Mouse (Mus musculus): Measurements from ENCODE around the gene Mdp1.

The Mdp1 gene

GRCm38 (mm10) chr14:55643060-55643907 is 17.0 kb downstream of the Mdp1 start, which contains the start of gene Tm9sf1:
TSS of gene Tm9sf1 (minus strand) at chr14:55643806.
- DNase-seq (ENCODE audit: low spot score), result peak; percentile 53

GRCm38 (mm10) chr14:55642679-55643059 is 17.6 kb downstream of the Mdp1 start:
- DNase-seq (ENCODE audit: low spot score), result no peak

- DNase-seq (ENCODE audit: low spot score), result no peak
Measured at GRCm38 (mm10) chr14:55641291-55641690, 19.0 kb downstream of the Mdp1 start.

- DNase-seq (ENCODE audit: low spot score), result no peak
Measured at GRCm38 (mm10) chr14:55640816-55641215, 19.5 kb downstream of the Mdp1 start.

- DNase-seq (ENCODE audit: low spot score), result no peak
Measured at GRCm38 (mm10) chr14:55637795-55638194, 22.5 kb downstream of the Mdp1 start, which contains the start of gene Gm49378. TSS of gene Gm49378 (minus strand) at chr14:55637895.

- DNase-seq (ENCODE audit: low spot score), result peak; percentile 47
Measured at GRCm38 (mm10) chr14:55635523-55636007, 24.7 kb downstream of the Mdp1 start, which contains the start of gene Ipo4. TSS of gene Ipo4 (minus strand) at chr14:55635957.

GRCm38 (mm10) chr14:55634874-55635522 is 25.3 kb downstream of the Mdp1 start:
- no peak for DNase-seq (ENCODE audit: low spot score)

GRCm38 (mm10) chr14:55629312-55629711 is 31.0 kb downstream of the Mdp1 start:
- DNase-seq (ENCODE audit: low spot score), result no peak

- DNase-seq (ENCODE audit: low spot score), result no peak
Measured at GRCm38 (mm10) chr14:55628077-55628827, 32.1 kb downstream of the Mdp1 start.

GRCm38 (mm10) chr14:55618486-55619195 is 41.7 kb downstream of the Mdp1 start:
- no peak for DNase-seq (ENCODE audit: low spot score)

GRCm38 (mm10) chr14:55617822-55618221 is 42.5 kb downstream of the Mdp1 start, which contains the start of gene Rec8:
TSS of gene Rec8 (plus strand) at chr14:55618037.
- no peak for DNase-seq (ENCODE audit: low spot score)

- DNase-seq (ENCODE audit: low spot score), result no peak
Measured at GRCm38 (mm10) chr14:55616844-55617243, 43.5 kb downstream of the Mdp1 start.

- no peak for DNase-seq (ENCODE audit: low spot score)
Measured at GRCm38 (mm10) chr14:55615876-55616275, 44.4 kb downstream of the Mdp1 start.

- DNase-seq (ENCODE audit: low spot score), result no peak
Measured at GRCm38 (mm10) chr14:55614565-55615178, 45.6 kb downstream of the Mdp1 start.

GRCm38 (mm10) chr14:55613346-55613745 is 47.0 kb downstream of the Mdp1 start:
- no peak for DNase-seq (ENCODE audit: low spot score)

GRCm38 (mm10) chr14:55608339-55608738 is 52.0 kb downstream of the Mdp1 start:
- DNase-seq (ENCODE audit: low spot score), result no peak

Data from urinary bladder, postnatal 10 days (tissue).